Mouse (Mus musculus) mouse embryonic stem cell (cell line): ENCODE data around the gene Trim80.
"Not testable (repeated sequence)": the region's sequence is repeated elsewhere in the genome, so short reads cannot be mapped to it uniquely, and the experiment has no call there.

ENCODE experiments used
- in situ Hi-C, 2 experiments: fragments of 300-500 bp; cut with MboI; formaldehyde crosslinking; loops; 1 replicate in 1 of 2; 3 replicates in 1 of 2; pipeline ENCODE4 v1.14.3; 2019 to 2020; ENCODE audit warnings: low sequenced_read_pairs in 2 of 2, low pct_unique_long_range_greater_than_20kb in 1 of 2, mixed read lengths in 1 of 2; ENCODE audit not compliant: unreplicated experiment in 1 of 2

The Trim80 gene

DNA sequence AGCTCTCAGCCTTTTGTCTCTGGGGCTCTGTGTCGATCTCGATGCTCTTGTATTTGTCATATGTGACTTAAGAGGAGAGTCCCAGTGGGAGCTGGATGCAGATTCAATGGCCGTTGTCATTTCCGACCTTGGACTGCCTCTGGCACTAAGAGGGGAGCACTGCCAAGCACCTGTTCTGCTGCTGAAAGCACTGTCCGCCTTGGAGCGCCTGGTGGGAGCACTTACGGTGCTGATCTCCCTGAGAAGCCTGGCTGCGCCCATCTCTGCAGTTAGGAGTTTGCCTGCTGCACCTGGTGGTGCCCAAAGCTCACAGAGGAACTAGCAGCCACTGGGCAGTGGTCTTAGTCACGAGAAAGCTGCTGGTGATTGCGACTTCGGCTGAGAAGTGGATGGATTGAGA lies 42.9 kb downstream of the Trim80 start:
- in situ Hi-C loops, result no loop called here

DNA sequence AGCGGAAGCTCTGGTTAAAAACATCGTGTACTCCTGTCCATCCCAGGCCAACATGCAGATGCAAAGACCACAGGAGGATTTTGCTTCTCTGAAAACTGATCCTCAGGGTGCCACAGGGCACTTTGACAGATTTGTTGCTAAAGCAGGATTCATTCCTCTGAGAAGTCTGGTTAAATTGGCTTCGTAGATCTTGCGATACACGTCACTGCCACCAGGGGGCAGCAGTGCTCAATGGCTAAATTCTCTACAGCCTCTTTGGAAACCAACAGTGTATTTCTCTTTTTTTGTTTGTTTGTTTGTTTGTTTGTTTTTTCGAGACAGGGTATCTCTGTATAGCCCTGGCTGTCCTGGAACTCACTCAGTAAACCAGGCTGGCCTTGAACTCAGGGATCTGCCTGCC lies 43.4 kb downstream of the Trim80 start:
- in situ Hi-C loops, result no loop called here

DNA sequence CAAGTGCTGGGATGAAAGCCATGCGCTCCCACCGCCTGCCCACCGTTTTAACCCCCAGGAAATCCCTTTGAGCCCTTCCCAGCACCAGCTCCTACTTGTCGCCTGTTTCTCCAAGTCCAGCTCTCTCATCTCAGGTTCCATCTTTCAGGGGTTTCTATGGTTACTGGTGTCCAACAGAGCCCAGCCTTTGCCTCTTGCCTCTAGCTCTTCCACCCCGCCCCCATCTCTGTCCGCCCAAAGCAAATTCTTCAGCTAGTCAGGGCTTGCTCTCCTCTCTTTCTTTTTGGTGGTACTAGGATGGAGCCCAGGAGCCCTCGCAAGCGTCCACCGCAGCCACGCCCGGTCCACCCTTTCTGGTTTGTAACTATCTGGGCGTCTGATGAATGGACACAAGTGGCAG lies 44.8 kb downstream of the Trim80 start:
- in situ Hi-C loops, result no loop called here

DNA sequence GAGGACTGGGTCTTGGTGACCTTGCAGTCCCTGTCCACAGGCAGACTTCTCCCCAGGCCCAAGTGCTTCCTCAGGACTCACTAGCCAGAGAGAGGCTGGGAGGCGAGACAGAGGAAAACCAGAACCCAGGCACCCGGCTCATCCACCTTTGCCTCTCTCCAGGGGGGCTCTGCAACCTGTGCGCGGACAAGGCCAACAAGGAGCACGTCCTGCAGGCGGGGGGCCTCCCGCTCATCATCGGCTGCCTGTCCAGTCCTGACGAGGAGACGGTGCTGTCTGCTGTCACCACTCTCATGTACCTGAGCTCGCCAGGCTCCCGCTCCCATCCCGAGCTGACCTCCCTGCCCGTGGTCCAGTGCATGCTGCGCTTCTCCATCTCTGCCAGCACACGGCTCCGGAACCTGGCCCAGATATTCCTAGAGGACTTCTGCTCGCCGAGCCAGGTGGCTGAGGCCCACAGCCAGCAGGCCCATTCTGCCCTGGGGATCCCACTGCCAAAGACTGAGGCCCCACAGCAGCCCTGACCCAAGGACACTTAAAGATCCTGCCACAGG lies 48.3 kb downstream of the Trim80 start:
- in situ Hi-C loops, result no loop called here

DNA sequence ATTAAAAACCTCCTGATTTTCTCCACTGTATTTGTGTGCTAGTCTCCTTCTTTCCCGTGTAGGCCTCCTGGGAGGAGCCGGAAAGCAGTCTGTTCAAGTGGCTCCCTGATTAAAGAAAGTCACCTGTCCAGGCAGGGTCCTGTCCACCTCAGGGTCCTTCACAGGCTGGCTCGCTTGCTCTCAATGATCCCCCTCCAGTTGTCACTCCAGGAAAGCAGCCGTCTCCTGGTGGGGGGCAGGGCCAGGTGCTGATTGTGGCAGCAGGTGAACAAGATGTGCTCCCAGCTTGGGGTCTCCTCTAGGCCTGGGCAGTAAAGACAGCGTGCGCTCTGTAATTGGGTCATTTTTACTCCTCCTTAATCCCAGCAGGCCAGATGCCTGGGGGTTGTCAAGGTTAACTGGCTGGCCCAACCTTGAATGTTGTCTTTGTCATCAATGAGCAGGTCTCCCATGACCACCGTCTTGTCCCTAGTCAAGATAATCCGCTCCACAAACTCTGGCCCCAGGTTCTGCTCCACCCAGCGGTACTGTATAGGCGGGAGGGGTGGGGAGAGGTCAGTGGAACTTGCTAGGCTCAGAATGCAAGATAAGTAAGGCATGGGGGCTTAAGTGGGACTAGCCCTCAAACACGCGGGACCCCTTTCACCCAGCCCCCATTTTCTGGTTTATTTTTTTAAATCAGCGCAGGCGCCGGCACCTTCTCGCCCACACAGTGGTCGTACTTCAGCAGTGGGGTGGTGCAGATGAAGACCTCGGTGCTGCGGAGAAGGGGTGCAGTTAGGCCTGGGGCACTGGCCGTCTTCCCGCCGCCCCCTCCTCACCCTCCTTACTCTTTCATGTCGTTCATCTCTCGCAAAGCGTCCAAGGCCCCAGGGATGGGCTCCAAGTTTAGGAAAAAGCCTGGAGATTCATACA lies 50.4 kb downstream of the Trim80 start:
- in situ Hi-C loops, result no loop called here

DNA sequence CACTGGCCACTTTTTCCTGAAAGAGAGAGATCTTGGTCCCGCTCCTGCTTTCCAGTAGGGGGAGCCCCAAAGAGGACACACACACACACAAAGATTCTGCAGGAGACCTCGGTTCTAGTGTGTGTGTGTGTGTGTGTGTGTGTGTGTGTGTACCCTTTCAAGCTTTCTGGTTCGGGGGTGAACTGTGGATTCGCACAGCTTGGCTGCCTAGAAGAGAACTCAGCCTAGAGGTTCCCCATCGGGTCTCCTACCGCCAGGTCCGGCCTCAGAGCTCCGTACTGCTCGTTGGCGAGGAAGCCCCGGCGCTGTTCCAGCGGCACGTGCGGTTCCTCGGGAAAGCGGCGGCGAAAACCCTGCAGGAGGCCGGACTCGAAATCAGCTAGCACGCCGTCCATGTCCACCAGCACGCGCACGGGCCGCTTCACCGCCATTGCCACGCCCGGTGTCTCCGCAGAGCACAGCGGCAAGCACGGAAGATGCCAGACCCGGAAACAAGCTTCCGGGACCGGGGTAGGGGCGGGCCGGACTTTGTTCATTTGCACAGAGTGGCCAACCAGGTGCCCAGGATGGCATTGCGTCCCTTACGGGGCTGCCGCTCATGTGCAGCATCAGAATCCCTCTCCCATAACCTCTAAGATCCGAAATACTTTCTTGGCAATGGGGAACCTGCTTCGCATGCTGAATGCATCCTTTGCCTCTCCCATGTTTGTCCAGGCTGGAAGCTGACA lies 51.2 kb downstream of the Trim80 start, which contains the start of gene Nt5c:
TSS of gene Nt5c (minus strand) at position 507 of the 728 bp plus-strand sequence.
- in situ Hi-C loops, result no loop called here

DNA sequence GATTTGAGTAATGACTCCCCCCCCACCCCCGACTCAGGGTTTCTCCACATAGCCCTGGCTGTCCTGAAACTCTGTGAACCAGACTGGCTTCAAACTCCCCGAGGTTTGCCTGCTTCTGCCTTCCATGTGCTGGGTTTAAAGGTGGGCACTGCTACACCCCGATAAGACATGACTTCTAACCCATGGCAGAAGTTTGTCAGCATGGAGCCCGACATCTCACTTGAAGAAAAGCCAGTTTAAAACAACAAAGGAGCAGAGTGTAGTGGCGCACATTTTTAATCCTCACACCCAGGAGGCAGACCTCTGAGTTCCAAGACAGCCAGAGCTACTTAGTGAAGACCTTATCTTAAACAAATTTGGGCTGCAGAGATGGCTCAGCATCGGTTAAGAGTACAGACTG lies 52.0 kb downstream of the Trim80 start:
- in situ Hi-C loops, result no loop called here

DNA sequence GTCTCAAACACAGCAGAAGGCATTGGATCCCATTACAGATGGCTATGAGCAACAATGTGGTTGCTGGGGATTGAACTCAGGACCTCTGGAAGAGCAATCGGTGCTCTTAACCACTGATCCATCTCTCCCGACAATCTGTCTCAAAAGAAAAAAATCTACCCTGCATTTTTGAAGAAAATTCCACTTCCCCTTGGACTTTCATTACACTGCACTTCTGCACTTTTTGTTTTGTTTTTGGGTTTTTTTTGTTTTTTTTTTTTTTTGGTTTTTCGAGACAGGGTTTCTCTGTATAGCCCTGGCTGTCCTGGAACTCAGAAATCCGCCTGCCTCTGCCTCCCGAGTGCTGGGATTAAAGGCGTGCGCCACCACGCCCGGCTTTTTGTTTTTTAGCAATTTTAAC lies 56.2 kb downstream of the Trim80 start:
- in situ Hi-C loops, result not testable (repeated sequence)
